Mouse (Mus musculus) ovary, postnatal 14 days (tissue): ENCODE data around the gene Tfdp1.

ENCODE experiments used
- DNase-seq: peaks from one replicate; pipeline ENCODE4 v3.0.0; 2022; ENCODE audit warnings: low spot score

Gene Tfdp1

GRCm38 (mm10) chr8:13420970-13421369, 82.4 kb downstream of the Tfdp1 start:
- DNase-seq: no peak

- DNase-seq: no peak
These were observed 88.8 kb downstream of the Tfdp1 start for GRCm38 (mm10) chr8:13427351-13427750.
